Mouse (Mus musculus) megakaryocyte, embryonic 14.5 days (primary cell): ENCODE data around the gene Gm14180. TPM values are rescaled to one million over a fixed set of nuclear protein-coding genes. Genes with fewer than 3 reads are reported as not detected.
A peak's percentile ranks its signal among the peaks of the same experiment; 100 is the strongest.
"Not testable (repeated sequence)": the region's sequence is repeated elsewhere in the genome, so short reads cannot be mapped to it uniquely, and the experiment has no call there.

Experiments
- H3K27me3 ChIP-seq: replicated peaks from 2 replicates; pipeline ENCODE3; 2012; ENCODE audit warnings: inconsistent platforms
- H3K36me3 ChIP-seq: replicated peaks from 2 replicates; pipeline ENCODE3; 2012; ENCODE audit warnings: low read length, inconsistent platforms, mixed read lengths
- H3K4me1 ChIP-seq: 2 replicates; pipeline ENCODE4 v1.6.1; 2012; ENCODE audit warnings: inconsistent platforms
- H3K4me3 ChIP-seq: replicated peaks from 2 replicates; pipeline ENCODE3; 2012; ENCODE audit warnings: moderate library complexity, mild to moderate bottlenecking, inconsistent platforms
- H3K9me3 ChIP-seq: 2 replicates; pipeline ENCODE4 v1.6.1; 2012; ENCODE audit warnings: inconsistent platforms
- FLI1 ChIP-seq: IDR thresholded peaks from 2 replicates; pipeline ENCODE4 v1.6.1; 2012; ENCODE audit warnings: low read length, inconsistent platforms, mixed read lengths
- GATA1 ChIP-seq: IDR thresholded peaks from 3 replicates; pipeline ENCODE4 v1.6.1; 2012; ENCODE audit warnings: mixed read lengths, low read length, inconsistent platforms, borderline replicate concordance
- polyA plus RNA-seq: library from polyadenylated mRNA; stranded (reverse); fragments of >175 nt; gene quantifications from 2 replicates; pipeline ENCODE4 v1.2.3, GENCODE M21; 2012; ENCODE audit warnings: low replicate concordance; ENCODE audit not compliant: insufficient read depth

Gene Gm14180
- not detected in 2 replicates for polyA plus RNA-seq

DNA sequence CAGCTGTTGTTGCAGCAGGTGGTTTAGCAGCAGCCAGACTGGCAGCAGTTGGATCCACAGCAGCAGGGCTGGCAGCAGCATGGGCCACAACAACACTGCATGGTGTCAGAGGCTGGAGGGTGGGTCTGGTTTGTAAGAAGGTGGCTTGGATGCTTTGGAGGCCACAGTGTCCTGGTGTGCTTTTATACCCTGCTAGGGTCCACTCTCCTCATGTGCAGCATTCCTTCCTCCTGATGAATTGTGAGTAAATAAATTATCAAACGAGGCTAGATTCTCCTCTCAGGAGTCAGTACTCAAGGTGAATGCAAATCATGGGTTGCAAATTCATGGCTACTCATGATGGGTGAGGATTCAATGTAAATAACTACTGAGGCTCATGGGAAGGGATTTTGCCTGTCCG, at the start of gene Gm14180:
Gm14180 (minus strand) TSS at position 101 of the 400 bp plus-strand sequence.
- no peak within 1 kb of the TSS for H3K4me3 ChIP-seq
- H3K36me3 ChIP-seq, result no peaks in the 10 kb centered on the region
- TF ChIP-seq FLI1 (no peak), GATA1 (no peak)
- H3K4me1 ChIP-seq, result no peaks in the 10 kb centered on the region
- H3K27me3 ChIP-seq, result no peaks in the 10 kb centered on the region
- no peaks in the 10 kb centered on the region for H3K9me3 ChIP-seq

DNA sequence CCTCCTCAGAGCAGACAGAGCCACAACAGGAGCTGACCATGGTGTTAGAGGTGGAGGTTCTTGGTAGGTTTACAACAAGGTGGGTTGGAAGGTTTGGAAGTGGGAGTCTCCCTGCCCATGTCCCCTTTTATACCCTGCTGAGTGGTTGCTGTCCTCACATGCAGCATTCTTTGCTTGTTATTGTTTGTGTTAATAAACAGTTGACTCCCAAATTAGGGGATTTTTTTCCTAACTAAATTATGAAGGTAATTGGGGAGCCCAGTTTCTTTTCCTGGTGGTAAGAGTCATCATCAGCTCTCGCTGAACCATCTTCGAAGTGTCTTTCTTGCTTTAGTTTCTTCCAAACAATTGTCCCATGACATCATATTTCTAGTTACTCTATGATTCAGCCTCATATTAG, 46.5 kb upstream of the Gm14180 start, which contains the start of gene Krtap4-8:
Krtap4-8 (minus strand) TSS at position 101 of the 400 bp plus-strand sequence.
- Histone ChIP-seq H3K27me3 (no peaks in the 10 kb centered on the region), H3K36me3 (no peaks in the 10 kb centered on the region), H3K9me3 (no peaks in the 10 kb centered on the region), H3K4me1 (no peaks in the 10 kb centered on the region), H3K4me3 (no peak within 1 kb of the TSS)
- TF ChIP-seq FLI1 (no peak), GATA1 (no peak)

DNA sequence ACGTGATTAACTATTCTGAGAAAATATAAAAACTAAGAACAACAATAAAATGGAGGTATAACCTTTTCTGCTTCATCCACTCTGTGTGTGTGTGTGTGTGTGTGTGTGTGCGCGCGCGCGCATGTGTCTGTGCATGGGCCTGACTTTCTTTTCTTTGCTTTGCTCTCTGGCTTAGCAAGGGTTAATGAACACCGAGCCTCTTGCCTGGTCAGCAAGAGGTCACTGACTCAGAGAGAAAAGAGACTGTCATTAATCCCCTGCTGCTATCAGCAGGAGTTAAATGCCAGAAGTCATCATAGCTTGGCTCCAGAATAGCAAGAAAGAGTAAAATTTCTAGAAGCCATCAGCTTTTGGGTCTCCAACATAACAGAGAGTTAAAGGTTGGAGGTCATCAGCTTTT, 44.3 kb upstream of the Gm14180 start:
- Histone ChIP-seq H3K4me3 (no peak overlapping the region), H3K4me1 (no peaks in the 10 kb centered on the region), H3K27me3 (no peaks in the 10 kb centered on the region), H3K36me3 (no peaks in the 10 kb centered on the region), H3K9me3 (no peaks in the 10 kb centered on the region)
- no peak for TF ChIP-seq FLI1
- no peak for TF ChIP-seq GATA1

DNA sequence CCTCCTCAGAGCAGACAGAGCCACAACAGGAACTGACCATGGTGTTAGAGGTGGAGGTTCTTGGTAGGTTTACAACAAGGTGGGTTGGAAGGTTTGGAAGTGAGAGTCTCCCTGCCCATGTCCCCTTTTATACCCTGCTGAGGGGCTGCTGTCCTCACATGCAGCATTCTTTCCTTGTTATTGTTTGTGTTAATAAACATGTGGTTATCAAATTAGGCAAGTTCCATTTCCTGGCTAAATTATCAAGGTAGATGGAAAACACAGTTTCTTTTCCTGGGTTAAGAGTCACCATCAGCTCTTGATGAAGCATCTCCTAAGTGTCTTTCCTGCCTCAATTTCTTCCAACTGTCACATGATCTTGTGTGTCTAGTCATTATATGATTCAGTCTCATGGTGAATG, 38.7 kb upstream of the Gm14180 start, which contains the start of gene Gm11595:
Gm11595 (minus strand) TSS at position 101 of the 400 bp plus-strand sequence.
- H3K9me3 ChIP-seq, H3K27me3 ChIP-seq, H3K4me1 ChIP-seq, H3K36me3 ChIP-seq, H3K4me3 ChIP-seq: not testable (repeated sequence)

DNA sequence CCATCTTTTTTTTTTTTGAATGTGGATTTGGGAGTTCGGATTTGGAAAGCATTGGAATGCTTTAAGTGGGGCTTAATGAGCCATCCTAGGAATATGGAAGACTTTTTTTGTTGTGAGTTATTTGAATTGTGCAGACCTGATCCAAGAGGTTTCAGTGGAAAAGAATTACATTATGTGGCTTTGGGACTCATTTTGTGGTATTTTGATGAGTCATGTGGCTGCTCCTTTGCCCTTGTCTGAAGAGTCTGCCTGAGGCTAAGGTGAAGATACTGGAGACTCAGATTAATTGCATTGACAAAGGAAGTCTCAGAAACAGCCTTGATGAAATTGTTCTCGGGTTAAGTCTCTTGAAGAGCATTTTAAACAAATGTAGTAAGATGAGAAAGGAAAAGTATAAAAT, 34.3 kb upstream of the Gm14180 start:
- Histone ChIP-seq H3K4me3 (no peak overlapping the region), H3K36me3 (no peaks in the 10 kb centered on the region), H3K27me3 (no peaks in the 10 kb centered on the region), H3K4me1 (no peaks in the 10 kb centered on the region), H3K9me3 (no peaks in the 10 kb centered on the region)
- TF ChIP-seq GATA1, result no peak
- TF ChIP-seq FLI1, result no peak

DNA sequence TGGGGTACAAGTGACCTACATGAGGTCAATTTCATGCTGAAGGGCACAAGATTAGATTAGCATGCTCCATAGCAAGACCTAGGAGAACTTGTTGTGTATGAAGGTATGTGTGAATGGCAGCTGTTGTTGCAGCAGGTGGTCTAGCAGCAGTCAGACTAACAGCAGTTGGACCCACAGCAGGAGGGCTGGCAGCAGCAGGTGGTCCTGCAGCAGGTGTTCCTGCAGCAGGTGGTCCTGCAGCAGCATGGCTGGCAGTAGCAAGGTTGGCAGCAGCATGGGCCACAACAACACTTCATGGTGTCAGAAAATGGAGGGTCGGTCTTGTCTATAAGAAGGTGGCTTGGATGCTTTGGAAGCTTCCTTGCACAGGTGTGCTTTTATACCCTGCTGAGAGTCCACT, 24.8 kb upstream of the Gm14180 start:
- H3K4me3 ChIP-seq, result no peak overlapping the region
- TF ChIP-seq FLI1 (no peak), GATA1 (no peak)
- no peaks in the 10 kb centered on the region for H3K4me1 ChIP-seq
- no peaks in the 10 kb centered on the region for H3K36me3 ChIP-seq
- H3K27me3 ChIP-seq, result no peaks in the 10 kb centered on the region
- no peaks in the 10 kb centered on the region for H3K9me3 ChIP-seq

DNA sequence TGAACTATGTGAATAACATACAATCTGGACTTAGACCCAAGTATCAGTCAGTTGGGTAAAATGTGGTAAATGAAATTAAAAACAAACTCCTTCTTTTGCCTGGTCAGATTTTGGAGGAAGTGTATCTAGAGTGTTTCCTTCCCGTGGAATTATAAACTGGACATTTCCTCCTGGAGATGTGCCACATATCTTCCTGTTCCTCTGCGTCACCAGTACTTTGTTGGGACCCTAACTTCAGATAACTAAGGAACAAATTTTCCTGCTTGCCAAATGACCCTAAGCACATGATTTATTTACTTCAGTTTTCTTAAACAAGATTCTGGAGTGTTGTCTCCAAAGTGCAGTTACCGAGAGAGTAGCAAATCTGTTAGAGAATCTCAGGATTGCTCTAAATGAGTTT, 9.9 kb upstream of the Gm14180 start:
- TF ChIP-seq FLI1 (no peak), GATA1 (no peak)
- Histone ChIP-seq H3K9me3 (no peaks in the 10 kb centered on the region), H3K4me1 (no peaks in the 10 kb centered on the region), H3K36me3 (no peaks in the 10 kb centered on the region), H3K27me3 (no peaks in the 10 kb centered on the region), H3K4me3 (no peak overlapping the region)

DNA sequence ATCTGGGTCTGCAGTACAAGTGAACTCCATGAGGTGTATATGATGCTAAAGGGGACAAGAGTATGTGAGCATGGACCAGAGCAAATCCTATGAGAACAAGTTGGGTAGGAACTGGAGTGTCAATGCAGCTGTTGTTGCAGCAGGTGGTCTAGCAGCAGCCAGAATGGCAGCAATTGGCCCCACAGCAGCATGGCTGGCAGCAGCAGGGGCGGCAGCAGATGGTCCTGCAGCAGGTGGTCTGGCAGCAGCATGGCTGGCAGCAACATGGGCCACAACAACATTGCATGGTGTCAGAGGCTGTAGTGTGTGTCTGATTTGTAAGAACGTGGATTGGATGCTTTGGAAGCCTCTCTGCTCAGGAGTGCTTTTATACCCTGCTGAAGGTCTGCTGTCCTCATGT, 10.0 kb downstream of the Gm14180 start:
- H3K9me3 ChIP-seq, result no peaks in the 10 kb centered on the region
- no peaks in the 10 kb centered on the region for H3K4me1 ChIP-seq
- TF ChIP-seq FLI1, result no peak
- TF ChIP-seq GATA1, result no peak
- no peaks in the 10 kb centered on the region for H3K27me3 ChIP-seq
- H3K4me3 ChIP-seq, result no peak overlapping the region
- H3K36me3 ChIP-seq, result no peaks in the 10 kb centered on the region

DNA sequence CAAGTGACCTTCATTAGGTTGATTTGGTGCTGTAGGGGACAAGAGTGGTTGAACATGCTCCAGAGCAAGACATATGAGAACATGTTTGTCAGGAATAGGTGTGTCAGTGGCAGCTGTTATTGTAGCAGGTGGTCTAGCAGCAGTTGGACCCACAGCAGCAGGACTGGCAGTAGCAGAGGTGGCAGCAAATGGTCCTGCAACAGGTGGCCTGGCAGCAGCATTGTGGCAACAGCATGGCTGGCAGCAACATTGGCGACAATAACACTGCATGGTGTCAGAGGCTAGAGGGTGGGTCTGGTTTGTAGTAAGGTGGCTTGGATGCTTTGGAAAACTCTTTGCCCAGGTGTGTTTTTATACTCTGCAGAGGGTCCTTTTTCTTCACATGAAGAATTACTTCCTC, 15.3 kb downstream of the Gm14180 start:
- H3K27me3 ChIP-seq, result no peaks in the 10 kb centered on the region
- TF ChIP-seq FLI1, result no peak
- TF ChIP-seq GATA1, result no peak
- no peaks in the 10 kb centered on the region for H3K4me1 ChIP-seq

DNA sequence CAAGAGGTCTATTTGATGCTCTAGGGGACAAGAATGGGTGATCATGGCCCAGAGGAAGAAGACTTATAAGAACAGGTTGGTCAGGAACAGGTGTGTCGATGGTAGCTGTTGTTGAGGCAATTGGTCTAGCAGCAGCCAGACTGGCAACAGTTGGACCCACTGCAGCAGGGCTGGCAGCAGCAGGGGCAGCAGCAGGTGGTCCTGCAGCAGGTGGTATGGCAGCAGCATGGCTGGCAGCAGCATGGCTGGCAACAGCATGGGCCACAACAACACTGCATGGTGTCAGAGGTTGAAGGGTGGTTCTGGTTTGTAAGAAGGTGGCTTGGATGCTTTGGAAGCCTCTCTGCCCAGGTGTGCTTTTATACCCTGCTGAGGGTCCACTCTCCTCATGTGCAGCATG, 43.6 kb downstream of the Gm14180 start, which contains the start of gene Gm14190:
Gm14190 (minus strand) TSS at position 278 of the 400 bp plus-strand sequence.
- Histone ChIP-seq H3K4me1 (no peaks in the 10 kb centered on the region), H3K4me3 (no peak within 1 kb of the TSS), H3K9me3 (no peaks in the 10 kb centered on the region), H3K27me3 (no peaks in the 10 kb centered on the region), H3K36me3 (no peaks in the 10 kb centered on the region)
- TF ChIP-seq FLI1, result no peak
- TF ChIP-seq GATA1, result no peak

More for the DNA sequence above, 15.3 kb downstream of the Gm14180 start:
- Histone ChIP-seq H3K36me3 (no peaks in the 10 kb centered on the region), H3K4me3 (peak overlapping the region; percentile 62), H3K9me3 (peaks cover 6% of the 10 kb centered on the region; the same call in 1 of the 2 replicates)

DNA sequence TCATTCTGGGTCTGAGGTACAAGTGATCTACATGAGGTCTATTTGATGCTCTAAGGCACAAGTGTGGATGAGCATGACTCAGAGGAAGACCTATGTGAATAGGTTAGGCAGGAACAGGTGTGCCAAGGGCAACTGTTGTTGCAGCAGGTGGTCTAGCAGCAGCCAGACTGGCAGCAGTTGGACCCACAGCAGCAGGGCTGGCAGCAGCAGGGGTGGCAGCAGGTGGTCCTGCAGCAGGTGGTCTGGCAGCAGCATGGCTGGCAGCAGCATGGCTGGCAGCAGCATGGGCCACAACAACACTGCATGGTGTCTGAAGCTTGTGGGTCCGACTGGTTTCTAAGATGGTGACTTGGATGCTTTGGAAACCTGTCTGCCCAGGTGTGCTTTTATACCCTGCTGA, 48.9 kb downstream of the Gm14180 start:
- H3K4me3 ChIP-seq, H3K9me3 ChIP-seq, H3K36me3 ChIP-seq, H3K4me1 ChIP-seq, H3K27me3 ChIP-seq: not testable (repeated sequence)

Other genes with a start within 250 kb of the Gm14180 start
- not detected in 2 replicates for gene Krt23, start 241.2 kb downstream of the Gm14180 start, polyA plus RNA-seq
- gene Krt39, start 213.0 kb downstream of the Gm14180 start, polyA plus RNA-seq, result not detected in 2 replicates
- gene Krt40, start 191.1 kb downstream of the Gm14180 start, polyA plus RNA-seq, result not detected in 2 replicates
- not detected in 2 replicates for gene Krtap3-3, start 183.4 kb downstream of the Gm14180 start, polyA plus RNA-seq
- gene Krtap3-2, start 177.4 kb downstream of the Gm14180 start, polyA plus RNA-seq, result not detected in 2 replicates
- not detected in 2 replicates for gene Gm11939, start 174.8 kb downstream of the Gm14180 start, polyA plus RNA-seq
- not detected in 2 replicates for gene Krtap3-1, start 167.7 kb downstream of the Gm14180 start, polyA plus RNA-seq
- gene Krtap1-5, start 153.3 kb downstream of the Gm14180 start, polyA plus RNA-seq, result not detected in 2 replicates
- not detected in 2 replicates for gene Krtap1-4, start 150.6 kb downstream of the Gm14180 start, polyA plus RNA-seq
- gene Krtap1-3, start 143.0 kb downstream of the Gm14180 start, polyA plus RNA-seq, result not detected in 2 replicates
- not detected in 2 replicates for gene Krtap9-3, start 136.2 kb downstream of the Gm14180 start, polyA plus RNA-seq
- gene Gm11938, start 131.0 kb downstream of the Gm14180 start, polyA plus RNA-seq, result not detected in 2 replicates
- not detected in 2 replicates for gene Gm11937, start 124.1 kb downstream of the Gm14180 start, polyA plus RNA-seq
- gene Krtap2-4, start 119.4 kb downstream of the Gm14180 start, polyA plus RNA-seq, result not detected in 2 replicates
- not detected in 2 replicates for gene Gm11562, start 113.9 kb downstream of the Gm14180 start, polyA plus RNA-seq
- not detected in 2 replicates for gene Krtap4-1, start 106.1 kb downstream of the Gm14180 start, polyA plus RNA-seq
- not detected in 2 replicates for gene Krtap4-2, start 99.2 kb downstream of the Gm14180 start, polyA plus RNA-seq
- not detected in 2 replicates for gene Krtap4-7, start 90.2 kb downstream of the Gm14180 start, polyA plus RNA-seq
- gene Gm11555, start 84.1 kb downstream of the Gm14180 start, polyA plus RNA-seq, result not detected in 2 replicates
- not detected in 2 replicates for gene Gm11563, start 75.3 kb downstream of the Gm14180 start, polyA plus RNA-seq
- gene Krtap4-6, start 68.3 kb downstream of the Gm14180 start, polyA plus RNA-seq, result not detected in 2 replicates
- not detected in 2 replicates for gene Gm14190, start 43.5 kb downstream of the Gm14180 start, polyA plus RNA-seq
- gene Gm11595, start 38.6 kb upstream of the Gm14180 start, polyA plus RNA-seq, result not detected in 2 replicates
- gene Krtap4-8, start 46.4 kb upstream of the Gm14180 start, polyA plus RNA-seq, result not detected in 2 replicates
- not detected in 2 replicates for gene Krtap4-9, start 50.9 kb upstream of the Gm14180 start, polyA plus RNA-seq
- not detected in 2 replicates for gene Gm11596, start 59.2 kb upstream of the Gm14180 start, polyA plus RNA-seq
- not detected in 2 replicates for gene Gm11569, start 64.6 kb upstream of the Gm14180 start, polyA plus RNA-seq
- gene Gm11554, start 70.2 kb upstream of the Gm14180 start, polyA plus RNA-seq, result not detected in 2 replicates
- not detected in 2 replicates for gene Krtap4-13, start 75.6 kb upstream of the Gm14180 start, polyA plus RNA-seq
- not detected in 2 replicates for gene Gm11564, start 81.4 kb upstream of the Gm14180 start, polyA plus RNA-seq
- not detected in 2 replicates for gene 2300003K06Rik, start 103.8 kb upstream of the Gm14180 start, polyA plus RNA-seq
- gene Krtap4-16, start 117.3 kb upstream of the Gm14180 start, polyA plus RNA-seq, result not detected in 2 replicates
- not detected in 2 replicates for gene Gm11568, start 123.6 kb upstream of the Gm14180 start, polyA plus RNA-seq
- not detected in 2 replicates for gene Gm11559, start 130.2 kb upstream of the Gm14180 start, polyA plus RNA-seq
- not detected in 2 replicates for gene Krtap9-1, start 139.1 kb upstream of the Gm14180 start, polyA plus RNA-seq
- gene Gm11567, start 144.9 kb upstream of the Gm14180 start, polyA plus RNA-seq, result not detected in 2 replicates
- not detected in 2 replicates for gene Krtap31-1, start 173.6 kb upstream of the Gm14180 start, polyA plus RNA-seq
- gene Gm11565, start 180.5 kb upstream of the Gm14180 start, polyA plus RNA-seq, result not detected in 2 replicates
- not detected in 2 replicates for gene Krtap31-2, start 202.0 kb upstream of the Gm14180 start, polyA plus RNA-seq
- not detected in 2 replicates for gene Krtap9-5, start 214.2 kb upstream of the Gm14180 start, polyA plus RNA-seq
- not detected in 2 replicates for gene Krtap29-1, start 244.8 kb upstream of the Gm14180 start, polyA plus RNA-seq